26 mouse cellular contexts compared by ENCODE assay signal in the genomic region with DNA sequence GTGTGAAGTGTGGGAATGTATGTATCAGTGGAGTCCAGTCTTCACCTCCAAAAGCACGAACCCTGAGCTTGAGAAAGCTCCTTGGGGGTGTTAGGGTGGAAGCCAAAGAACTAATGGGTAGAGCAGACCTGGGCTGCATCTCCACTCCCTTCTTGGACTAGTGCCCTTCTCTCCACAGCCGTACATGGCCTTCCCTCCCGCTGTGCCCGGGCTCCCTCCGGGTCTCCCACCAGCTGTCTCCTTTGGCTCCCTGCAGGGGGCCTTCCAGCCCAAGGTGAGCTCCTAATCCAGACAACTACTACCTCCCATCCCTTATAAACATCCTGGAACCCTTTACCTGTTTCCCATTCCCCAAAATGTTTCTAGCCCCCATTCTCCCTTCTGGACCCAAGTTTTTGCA. TPM values are rescaled to one million over a fixed set of nuclear protein-coding genes. Genes with fewer than 3 reads are reported as not detected.
DNase-seq lines count a peak whose midpoint lies in the region; ATAC-seq and TF ChIP-seq lines count a peak whose summit lies in the region.
"Had no signal": no experiment of that assay in that cellular context is flagged by ENCODE, and none has a peak within 500 bp of the region (broad histone marks: within the 10 kb centered on the region; RNA-seq: fewer than 3 reads in every experiment).

No protein-coding gene starts in this region.

- H3K4me2 ChIP-seq in intestine, postnatal 0 days (replicated peaks; ENCODE audit: low read depth) = no peak overlapping the region
- H3K4me2 ChIP-seq in intestine, embryonic 16.5 days (ENCODE audit: low read depth, low read length) = no peak overlapping the region
- no peak overlapping the region for H3K4me2 ChIP-seq in forebrain, embryonic 16.5 days (ENCODE audit: low read length)
- H3K4me2 ChIP-seq: embryonic facial prominence, embryonic 12.5 days; forebrain, embryonic 15.5 days; heart, embryonic 13.5 days; limb, embryonic 12.5 days; liver, embryonic 11.5 days; midbrain, embryonic 12.5 days; stomach, embryonic 15.5 days had no signal

- 0 out of 2 replicates have a peak overlapping the region, but pooled peaks have one; percentile 3 for H3K27ac ChIP-seq in intestine, postnatal 0 days (ENCODE audit: low read depth, low read length)
- H3K27ac ChIP-seq in intestine, embryonic 16.5 days (ENCODE audit: low read length) = no peak overlapping the region
- no peak overlapping the region for H3K27ac ChIP-seq in embryonic facial prominence, embryonic 10.5 days (replicated peaks)
- no peak overlapping the region for H3K27ac ChIP-seq in forebrain, embryonic 16.5 days (ENCODE audit: low read length)
- H3K27ac ChIP-seq: embryonic facial prominence, embryonic 12.5 days; forebrain, embryonic 10.5 days; forebrain, embryonic 15.5 days; heart, adult 2 months; heart, embryonic 13.5 days; left cerebral cortex, adult 2 months; limb, embryonic 12.5 days; midbrain, embryonic 12.5 days; stomach, embryonic 15.5 days had no signal

- no peak overlapping the region for H3K4me3 ChIP-seq in intestine, postnatal 0 days (ENCODE audit: low read depth, low read length)
- no peak overlapping the region for H3K4me3 ChIP-seq in intestine, embryonic 16.5 days (ENCODE audit: low read length)
- 0 out of 2 replicates have a peak overlapping the region, but pooled peaks have one; percentile 2 for H3K4me3 ChIP-seq in embryonic facial prominence, embryonic 10.5 days
- no peak overlapping the region for H3K4me3 ChIP-seq in forebrain, embryonic 16.5 days (replicated peaks; ENCODE audit: low read length)
- H3K4me3 ChIP-seq: embryonic facial prominence, embryonic 12.5 days; forebrain, embryonic 10.5 days; forebrain, embryonic 15.5 days; heart, adult 2 months; heart, embryonic 13.5 days; left cerebral cortex, adult 2 months; limb, embryonic 12.5 days; midbrain, embryonic 12.5 days; stomach, embryonic 15.5 days had no signal

- ATAC-seq in intestine, postnatal 0 days = no peak
- no peak for ATAC-seq in intestine, embryonic 16.5 days
- ATAC-seq in forebrain, embryonic 16.5 days = no peak
- ATAC-seq: forebrain, embryonic 15.5 days; hindbrain, embryonic 16.5 days; Patski had no signal

- H3K9ac ChIP-seq in intestine, postnatal 0 days (ENCODE audit: low read depth, low read length) = no peak overlapping the region
- no peak overlapping the region for H3K9ac ChIP-seq in intestine, embryonic 16.5 days (ENCODE audit: low read depth, low read length)
- H3K9ac ChIP-seq in forebrain, embryonic 16.5 days (replicated peaks; ENCODE audit: low read depth, low read length) = no peak overlapping the region
- H3K9ac ChIP-seq: embryonic facial prominence, embryonic 12.5 days; forebrain, embryonic 15.5 days; heart, embryonic 13.5 days; limb, embryonic 12.5 days; midbrain, embryonic 12.5 days; stomach, embryonic 15.5 days had no signal

- peaks cover 79% of the 10 kb centered on the region for H3K36me3 ChIP-seq in intestine, postnatal 0 days (ENCODE audit: control insufficient read depth, insufficient read depth)
- H3K36me3 ChIP-seq in intestine, embryonic 16.5 days (ENCODE audit: control insufficient read depth, insufficient read depth, low read length) = peaks cover 48% of the 10 kb centered on the region
- H3K36me3 ChIP-seq in embryonic facial prominence, embryonic 10.5 days (replicated peaks) = peaks cover 98% of the 10 kb centered on the region
- peaks cover 36% of the 10 kb centered on the region for H3K36me3 ChIP-seq in forebrain, embryonic 16.5 days (ENCODE audit: control insufficient read depth, insufficient read depth)

- no peaks in the 10 kb centered on the region for H3K27me3 ChIP-seq in intestine, postnatal 0 days (replicated peaks; ENCODE audit: control insufficient read depth, insufficient read depth, low read length)
- H3K27me3 ChIP-seq in intestine, embryonic 16.5 days (replicated peaks; ENCODE audit: control insufficient read depth, insufficient read depth, low read length) = no peaks in the 10 kb centered on the region
- H3K27me3 ChIP-seq in embryonic facial prominence, embryonic 10.5 days (replicated peaks; ENCODE audit: low read depth, poor library complexity, severe bottlenecking) = no peaks in the 10 kb centered on the region
- no peaks in the 10 kb centered on the region for H3K27me3 ChIP-seq in forebrain, embryonic 16.5 days (replicated peaks; ENCODE audit: control insufficient read depth, insufficient read depth, low read length)
- H3K27me3 ChIP-seq: embryonic facial prominence, embryonic 12.5 days; forebrain, embryonic 15.5 days; heart, embryonic 13.5 days; limb, embryonic 12.5 days; midbrain, embryonic 12.5 days; Patski; stomach, embryonic 15.5 days had no signal

- DNase-seq in cerebellum, adult 18-20 months = peak; percentile 43 to 51
- DNase-seq in cerebellum, adult 9-11 months = peak; percentile 72
- no peak for DNase-seq in embryonic facial prominence, embryonic 10.5 days (ENCODE audit: low spot score)
- DNase-seq in layer of hippocampus, adult 8-10 months (ENCODE audit: low spot score in 2 of 2) = no peak
- DNase-seq: adrenal gland, postnatal 14 days; heart, adult 2 months; heart, postnatal 10 days; kidney, adult 9 months; kidney, postnatal 10 days; lung, postnatal 36 days; retina, postnatal 1 day; right cerebral cortex, postnatal 25 days had no signal

- TF ChIP-seq CTCF in intestine, postnatal 0 days (IDR thresholded peaks at IDR 0.05; ENCODE audit: low read depth) = no peak

- H3K4me1 ChIP-seq in intestine, postnatal 0 days (replicated peaks; ENCODE audit: control insufficient read depth, insufficient read depth, low read length) = no peaks in the 10 kb centered on the region
- H3K4me1 ChIP-seq in intestine, embryonic 16.5 days (ENCODE audit: control insufficient read depth, insufficient read depth, low read length) = peaks cover 6% of the 10 kb centered on the region
- peaks cover 9% of the 10 kb centered on the region for H3K4me1 ChIP-seq in embryonic facial prominence, embryonic 10.5 days
- peaks cover 6% of the 10 kb centered on the region for H3K4me1 ChIP-seq in forebrain, embryonic 16.5 days (replicated peaks; ENCODE audit: control insufficient read depth, insufficient read depth, low read length)

- no peaks in the 10 kb centered on the region for H3K9me3 ChIP-seq in intestine, postnatal 0 days (ENCODE audit: control insufficient read depth)
- H3K9me3 ChIP-seq in intestine, embryonic 16.5 days (ENCODE audit: control insufficient read depth, low read length) = no peaks in the 10 kb centered on the region
- no peaks in the 10 kb centered on the region for H3K9me3 ChIP-seq in embryonic facial prominence, embryonic 10.5 days
- H3K9me3 ChIP-seq in forebrain, embryonic 16.5 days (ENCODE audit: control insufficient read depth, low read length) = no peaks in the 10 kb centered on the region
- H3K9me3 ChIP-seq: embryonic facial prominence, embryonic 12.5 days; forebrain, embryonic 10.5 days; forebrain, embryonic 15.5 days; heart, embryonic 13.5 days; limb, embryonic 12.5 days; midbrain, embryonic 12.5 days; stomach, embryonic 15.5 days had no signal

- 86% methylated on average over 5 of the region's 5 CpGs for WGBS in intestine, postnatal 0 days
- WGBS in intestine, embryonic 16.5 days = 82% methylated on average over 5 of the region's 5 CpGs
- WGBS in embryonic facial prominence, embryonic 10.5 days = 87% methylated on average over 5 of the region's 5 CpGs
- WGBS in forebrain, embryonic 16.5 days = 85% methylated on average over 5 of the region's 5 CpGs

RNA-seq across cellular contexts. Expression of gene Fbrs, which starts 6.4 kb away (rescaled TPM):
- polyA plus RNA-seq in intestine, postnatal 0 days (2015; fragmentation: Nextera tagmentation; extraction: Ambion mirVana) = 8.1 and 9.4 TPM in 2 replicates
- polyA plus RNA-seq in intestine, embryonic 16.5 days (2015; fragmentation: Nextera tagmentation; extraction: Ambion mirVana) = 8.0 and 8.9 TPM in 2 replicates
- polyA plus RNA-seq in embryonic facial prominence, embryonic 10.5 days (2016; fragmentation: Nextera tagmentation; extraction: Ambion mirVana) = 8.6 and 9.0 TPM in 2 replicates
- total RNA-seq in layer of hippocampus, adult 8-10 months (2022) = 10 to 100 TPM; 56.2 to 72.2 (median 65.5) TPM
- polyA plus RNA-seq in forebrain, embryonic 16.5 days (2015; fragmentation: Nextera tagmentation; extraction: Ambion mirVana) = 10.2 and 11.8 TPM in 2 replicates

RNA-seq across cellular contexts. Expression of gene Prr14, which starts 26.0 kb away (rescaled TPM):
- 31.5 and 33.9 TPM in 2 replicates for polyA plus RNA-seq in intestine, postnatal 0 days (2015; fragmentation: Nextera tagmentation; extraction: Ambion mirVana)
- polyA plus RNA-seq in intestine, embryonic 16.5 days (2015; fragmentation: Nextera tagmentation; extraction: Ambion mirVana) = 36.2 and 39.8 TPM in 2 replicates
- polyA plus RNA-seq in embryonic facial prominence, embryonic 10.5 days (2016; fragmentation: Nextera tagmentation; extraction: Ambion mirVana) = 46.3 and 47.9 TPM in 2 replicates
- 10 to 100 TPM; 30.0 to 35.5 (median 34.0) TPM for total RNA-seq in layer of hippocampus, adult 8-10 months (2022)
- polyA plus RNA-seq in forebrain, embryonic 16.5 days (2015; fragmentation: Nextera tagmentation; extraction: Ambion mirVana) = 42.8 and 45.3 TPM in 2 replicates

RNA-seq across cellular contexts. Expression of gene Srcap, which starts 26.4 kb away (rescaled TPM):
- 12.3 and 12.5 TPM in 2 replicates for polyA plus RNA-seq in intestine, postnatal 0 days (2015; fragmentation: Nextera tagmentation; extraction: Ambion mirVana)
- 18.4 and 18.6 TPM in 2 replicates for polyA plus RNA-seq in intestine, embryonic 16.5 days (2015; fragmentation: Nextera tagmentation; extraction: Ambion mirVana)
- 55.8 and 62.8 TPM in 2 replicates for polyA plus RNA-seq in embryonic facial prominence, embryonic 10.5 days (2016; fragmentation: Nextera tagmentation; extraction: Ambion mirVana)
- total RNA-seq in layer of hippocampus, adult 8-10 months (2022) = 100 to 1,000 TPM; 118 to 139 (median 120) TPM
- polyA plus RNA-seq in forebrain, embryonic 16.5 days (2015; fragmentation: Nextera tagmentation; extraction: Ambion mirVana) = 46.3 and 51.5 TPM in 2 replicates

RNA-seq across cellular contexts. Expression of gene Gm42715, which starts 34.0 kb away (rescaled TPM):
- 5.0 and 6.6 TPM in 2 replicates for polyA plus RNA-seq in intestine, postnatal 0 days (2015; fragmentation: Nextera tagmentation; extraction: Ambion mirVana)
- polyA plus RNA-seq in intestine, embryonic 16.5 days (2015; fragmentation: Nextera tagmentation; extraction: Ambion mirVana) = 10.8 and 11.3 TPM in 2 replicates
- polyA plus RNA-seq in embryonic facial prominence, embryonic 10.5 days (2016; fragmentation: Nextera tagmentation; extraction: Ambion mirVana) = 16.6 and 17.8 TPM in 2 replicates
- 10 to 100 TPM in 1 of 4 experiments, 1 to 10 TPM in 3; 8.1 to 17.1 (median 9.6) TPM for total RNA-seq in layer of hippocampus, adult 8-10 months (2022)
- polyA plus RNA-seq in forebrain, embryonic 16.5 days (2015; fragmentation: Nextera tagmentation; extraction: Ambion mirVana) = 16.3 and 18.8 TPM in 2 replicates

RNA-seq across cellular contexts. Expression of gene Zfp689, which starts 36.5 kb away (rescaled TPM):
- polyA plus RNA-seq in intestine, postnatal 0 days (2015; fragmentation: Nextera tagmentation; extraction: Ambion mirVana) = 2.2 and 2.6 TPM in 2 replicates
- polyA plus RNA-seq in intestine, embryonic 16.5 days (2015; fragmentation: Nextera tagmentation; extraction: Ambion mirVana) = 4.5 and 5.9 TPM in 2 replicates
- 13.4 and 17.7 TPM in 2 replicates for polyA plus RNA-seq in embryonic facial prominence, embryonic 10.5 days (2016; fragmentation: Nextera tagmentation; extraction: Ambion mirVana)
- total RNA-seq in layer of hippocampus, adult 8-10 months (2022) = 1 to 10 TPM; 4.5 to 7.3 (median 5.5) TPM
- polyA plus RNA-seq in forebrain, embryonic 16.5 days (2015; fragmentation: Nextera tagmentation; extraction: Ambion mirVana) = 14.6 and 17.7 TPM in 2 replicates

Comparison
In these comparisons a context has a peak if more than half of its experiments do, and no peak if none do; other contexts are left out.
1. DNase-seq: peak in cerebellum, adult 18-20 months (2 of 2) and cerebellum, adult 9-11 months (single experiment); none in embryonic facial prominence, embryonic 10.5 days (single experiment) and layer of hippocampus, adult 8-10 months (0 of 2).